Mouse (Mus musculus) heart, adult 2 months (tissue): ENCODE measurements around the gene Ube2n. TPM values are rescaled to one million over a fixed set of nuclear protein-coding genes. Genes with fewer than 3 reads are reported as not detected.

ENCODE experiments used
- DNase-seq, 2 experiments: peaks; one replicate each; pipeline ENCODE4 v3.0.0; 2021
- H3K27ac ChIP-seq: fragments of 200-600 bp; 2 replicates; pipeline ENCODE4 v1.8.1; 2022
- H3K27me3 ChIP-seq: fragments of 200-500 bp; 2 replicates; pipeline ENCODE4 v1.6.1; 2012; ENCODE audit warnings: mild to moderate bottlenecking, low read length, inconsistent platforms, mixed read lengths; ENCODE audit not compliant: control insufficient read depth, insufficient read depth
- H3K36me3 ChIP-seq: fragments of 200-500 bp; 2 replicates; pipeline ENCODE4 v1.6.1; 2012; ENCODE audit warnings: low read length, inconsistent platforms; ENCODE audit not compliant: control insufficient read depth, insufficient read depth
- H3K4me1 ChIP-seq: fragments of 200-500 bp; 2 replicates; pipeline ENCODE4 v1.6.1; 2011; ENCODE audit warnings: low read length; ENCODE audit not compliant: control insufficient read depth, insufficient read depth
- H3K4me3 ChIP-seq: fragments of 200-600 bp; 2 replicates; pipeline ENCODE4 v1.8.1; 2022
- H3K79me2 ChIP-seq: fragments of 200-500 bp; replicated peaks from 2 replicates; pipeline ENCODE4 v1.6.1; 2012; ENCODE audit warnings: mild to moderate bottlenecking, inconsistent platforms, low read length, moderate library complexity, mixed read lengths; ENCODE audit not compliant: control insufficient read depth, insufficient read depth
- H3K9ac ChIP-seq: fragments of 200-500 bp; 2 replicates; pipeline ENCODE4 v1.6.1; 2012; ENCODE audit warnings: low read depth, mild to moderate bottlenecking, control low read depth, inconsistent platforms, low read length, mixed read lengths
- CTCF ChIP-seq: fragments of 200-600 bp; IDR thresholded peaks from 2 replicates; pipeline ENCODE4 v1.8.1; 2022; ENCODE audit warnings: antibody characterized with exemption, mild to moderate bottlenecking, moderate library complexity
- EP300 ChIP-seq: fragments of 200-500 bp; IDR thresholded peaks from 2 replicates; pipeline ENCODE4 v1.6.1; 2011; ENCODE audit warnings: low read depth, low read length, control low read depth; ENCODE audit not compliant: insufficient read depth
- POLR2A ChIP-seq: fragments of 200-500 bp; IDR thresholded peaks from 2 replicates; pipeline ENCODE4 v1.6.1; 2011; ENCODE audit warnings: mild to moderate bottlenecking, low read depth, low read length, control low read depth; ENCODE audit not compliant: insufficient read depth
- WGBS: fragments of 180-500 bp; shearing (Covaris S2); methylation state at CpG from one replicate; pipeline ENCODE4 v1.1.7; 2018; 5-methylcytosine and 5-hydroxymethylcytosine counted together
- intact Hi-C: fragments of 180-260 bp; cut with DNase I; formaldehyde crosslinking; loops from one replicate; pipeline ENCODE4 v1.15.1; 2025
- polyA plus RNA-seq: library from polyadenylated mRNA; depleted of rRNA; stranded (reverse); fragments of >200 nt; gene quantifications from 2 replicates; pipeline ENCODE4 v1.2.3, GENCODE M21; 2012
- total RNA-seq, 2 experiments: library from RNA; stranded (reverse); gene quantifications; 2 replicates each; pipeline ENCODE4 v1.2.3; 2021

Ube2n gene
- total and polyA plus RNA-seq, 3 experiments: 48.8 to 89.7 (median 89.5) TPM

DNA sequence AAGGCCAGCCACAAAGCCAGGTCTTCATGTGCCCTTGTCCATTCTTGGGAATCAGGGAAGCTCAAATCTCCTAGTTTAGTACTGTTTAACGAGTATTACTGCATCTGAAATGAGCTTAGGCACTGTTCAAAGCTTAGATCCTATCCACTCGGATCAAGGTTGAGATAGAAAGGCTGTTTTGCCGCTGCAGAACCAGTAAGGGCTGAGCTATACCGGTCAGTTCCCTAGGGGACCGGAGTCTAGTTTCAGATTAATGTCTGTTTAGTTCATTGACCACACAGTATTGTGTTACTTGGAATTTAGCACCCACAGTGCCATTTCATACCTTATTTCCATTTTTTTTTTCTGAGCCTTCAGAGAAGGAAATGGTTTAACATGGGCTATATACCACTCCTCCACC is 52.6 kb downstream of the Ube2n start:
- WGBS: 72% methylated on average over 5 of the region's 5 CpGs
- no peaks in the 10 kb centered on the region for H3K36me3 ChIP-seq
- H3K9ac ChIP-seq: no peak overlapping the region
- no peak for TF ChIP-seq POLR2A
- no peak for TF ChIP-seq EP300
- TF ChIP-seq CTCF: no peak
- peaks cover 5% of the 10 kb centered on the region for H3K4me1 ChIP-seq
- no peak for DNase-seq
- H3K79me2 ChIP-seq: no peaks in the 10 kb centered on the region
- no peak overlapping the region for H3K27ac ChIP-seq
- H3K4me3 ChIP-seq: no peak overlapping the region
- intact Hi-C loops: no loop called here
- no peaks in the 10 kb centered on the region for H3K27me3 ChIP-seq

DNA sequence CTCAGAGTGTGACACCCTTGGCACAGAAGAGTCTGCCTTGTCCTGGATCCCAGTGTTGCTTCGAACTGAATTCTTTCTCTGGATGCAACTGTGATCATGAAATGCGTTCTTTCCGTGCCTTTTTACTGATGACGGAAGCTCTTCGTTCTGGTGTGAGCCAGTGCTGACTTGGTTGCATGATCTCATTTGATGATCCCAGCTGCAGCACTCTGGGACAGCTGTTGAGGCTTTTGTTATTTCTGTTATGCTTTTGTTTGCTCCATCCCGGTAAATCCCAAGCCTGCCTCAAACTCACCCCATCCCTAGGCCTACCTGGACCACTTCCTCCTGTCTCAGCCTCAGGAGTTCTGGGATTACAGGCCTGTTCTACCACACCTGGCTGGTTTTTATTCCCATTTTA is 53.1 kb downstream of the Ube2n start:
- no peak for DNase-seq
- no peak overlapping the region for H3K4me3 ChIP-seq
- H3K27me3 ChIP-seq: no peaks in the 10 kb centered on the region
- H3K36me3 ChIP-seq: no peaks in the 10 kb centered on the region
- TF ChIP-seq EP300 (no peak), CTCF (no peak), POLR2A (no peak)
- 71% methylated on average over 6 of the region's 6 CpGs for WGBS
- intact Hi-C loops: no loop called here
- H3K4me1 ChIP-seq: peaks cover 5% of the 10 kb centered on the region
- H3K9ac ChIP-seq: no peak overlapping the region
- no peaks in the 10 kb centered on the region for H3K79me2 ChIP-seq
- no peak overlapping the region for H3K27ac ChIP-seq

DNA sequence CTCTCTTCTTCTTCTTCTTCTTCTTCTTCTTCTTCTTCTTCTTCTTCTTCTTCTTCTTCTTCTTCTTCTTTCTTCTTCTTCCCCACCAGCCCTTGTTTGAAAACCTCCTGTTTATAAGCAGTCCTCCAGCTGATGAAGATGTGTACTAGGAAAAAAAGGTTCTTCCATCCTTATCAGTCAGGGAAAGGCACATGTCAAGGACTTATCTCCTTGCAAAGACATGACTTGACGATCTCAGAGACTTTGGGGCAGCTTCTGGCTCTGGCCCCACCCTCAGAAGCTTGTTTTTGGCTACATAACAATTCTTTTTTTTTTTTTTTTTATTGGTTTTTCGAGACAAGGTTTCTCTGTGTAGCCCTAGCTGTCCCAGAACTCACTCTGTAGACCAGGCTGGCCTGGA is 54.5 kb downstream of the Ube2n start:
- WGBS: 65% methylated on average over 2 of the region's 2 CpGs

DNA sequence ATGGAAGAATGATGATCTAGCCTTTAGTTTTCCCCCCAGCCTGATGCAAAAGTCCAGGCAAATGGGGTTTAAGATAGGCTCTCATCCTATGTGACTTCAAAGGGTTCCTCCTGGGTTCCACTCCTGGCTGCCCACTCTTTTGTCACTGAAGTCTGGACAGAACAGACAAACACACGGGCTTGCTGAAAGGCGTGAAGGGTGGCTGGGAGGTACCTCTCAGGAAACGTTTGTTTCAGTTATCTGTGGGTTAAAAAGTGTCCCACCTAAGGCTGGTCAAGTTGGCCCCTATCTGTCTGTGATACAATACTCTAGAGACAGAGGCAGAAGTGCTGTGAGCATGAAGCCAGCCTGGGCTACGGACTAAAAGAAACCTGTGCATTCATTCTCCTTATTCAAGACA is 60.0 kb downstream of the Ube2n start:
- Histone ChIP-seq H3K4me3 (no peak overlapping the region), H3K27ac (no peak overlapping the region), H3K27me3 (no peaks in the 10 kb centered on the region), H3K36me3 (no peaks in the 10 kb centered on the region), H3K4me1 (no peaks in the 10 kb centered on the region), H3K9ac (no peak overlapping the region), H3K79me2 (no peaks in the 10 kb centered on the region)
- intact Hi-C loops: no loop called here
- no peak for DNase-seq
- 67% methylated on average over 4 of the region's 4 CpGs for WGBS
- TF ChIP-seq POLR2A: no peak
- no peak for TF ChIP-seq EP300
- no peak for TF ChIP-seq CTCF

More for the DNA sequence above, 54.5 kb downstream of the Ube2n start:
- Histone ChIP-seq H3K27me3 (no peaks in the 10 kb centered on the region), H3K4me3 (no peak overlapping the region), H3K9ac (no peak overlapping the region), H3K27ac (no peak overlapping the region), H3K4me1 (peaks cover 5% of the 10 kb centered on the region), H3K79me2 (no peaks in the 10 kb centered on the region), H3K36me3 (no peaks in the 10 kb centered on the region)
- no peak for DNase-seq
- TF ChIP-seq CTCF (no peak), EP300 (no peak)
- intact Hi-C loops: no loop called here

DNA sequence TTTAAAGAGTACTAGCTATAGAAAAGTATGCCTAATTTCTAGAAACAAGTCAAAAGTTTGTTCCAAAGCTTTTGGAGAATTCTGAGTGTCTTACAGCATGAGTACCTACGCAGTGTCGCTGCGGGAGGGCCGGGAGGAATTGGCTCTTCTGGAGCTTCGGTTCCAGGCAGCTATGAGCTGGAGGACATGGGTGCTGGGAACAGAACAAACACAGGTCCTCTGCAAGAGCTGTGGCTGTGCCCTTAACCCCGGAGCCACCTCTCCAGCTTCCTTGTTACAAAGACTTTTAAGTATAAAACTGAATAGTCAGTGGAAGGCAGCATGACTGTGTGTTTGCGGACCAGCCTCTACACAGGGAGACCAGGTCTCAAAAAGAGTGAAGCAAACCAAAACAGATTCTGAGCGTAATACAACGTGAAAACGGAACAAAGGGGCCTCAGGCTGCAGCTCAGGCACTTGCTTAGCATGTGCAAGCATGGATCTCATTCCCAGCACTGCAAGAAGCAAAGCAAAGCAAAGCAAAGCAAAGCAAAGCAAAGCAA is 61.0 kb downstream of the Ube2n start:
- H3K4me3 ChIP-seq: no peak overlapping the region
- H3K79me2 ChIP-seq: no peaks in the 10 kb centered on the region
- intact Hi-C loops: no loop called here
- TF ChIP-seq POLR2A: no peak
- no peak for TF ChIP-seq EP300
- no peak for TF ChIP-seq CTCF
- H3K27me3 ChIP-seq: no peaks in the 10 kb centered on the region
- no peak overlapping the region for H3K9ac ChIP-seq
- no peak for DNase-seq
- no peak overlapping the region for H3K27ac ChIP-seq
- WGBS: 91% methylated on average over 10 of the region's 10 CpGs
- no peaks in the 10 kb centered on the region for H3K4me1 ChIP-seq
- no peaks in the 10 kb centered on the region for H3K36me3 ChIP-seq

DNA sequence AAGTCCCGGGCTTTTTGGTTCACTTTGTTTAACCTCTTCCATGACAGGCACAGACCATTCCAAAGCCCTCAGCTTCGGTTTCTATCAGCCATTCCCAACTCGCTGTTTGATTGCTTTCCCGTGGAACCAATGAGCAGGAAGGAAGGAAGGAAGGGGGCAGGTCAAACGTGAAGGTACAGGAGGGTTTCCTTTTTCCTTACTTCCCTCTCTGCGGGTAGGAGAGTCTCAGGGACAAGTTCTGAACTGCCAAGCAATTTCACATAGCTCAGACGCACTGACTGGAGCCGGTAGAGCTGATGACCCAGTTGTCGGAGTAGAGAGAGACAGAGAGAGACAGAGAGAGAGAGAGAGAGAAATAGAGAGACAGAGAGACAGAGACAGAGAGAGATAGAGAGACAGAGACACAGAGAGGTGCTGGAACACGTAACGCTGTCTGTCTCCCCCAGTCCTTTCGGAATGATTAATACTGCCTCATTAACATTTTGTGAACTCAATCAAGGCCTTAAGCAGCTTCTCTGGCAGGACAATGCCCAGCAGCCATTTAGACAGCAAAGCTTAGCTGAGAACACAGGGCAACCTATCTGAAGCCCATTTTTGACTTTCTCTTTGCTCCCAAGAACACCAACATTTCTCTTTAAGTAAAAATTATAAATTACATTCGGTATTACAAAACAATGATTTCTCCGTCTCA is 62.1 kb downstream of the Ube2n start:
- Histone ChIP-seq H3K9ac (no peak overlapping the region), H3K27ac (no peak overlapping the region), H3K4me3 (no peak overlapping the region), H3K4me1 (no peaks in the 10 kb centered on the region), H3K36me3 (no peaks in the 10 kb centered on the region), H3K79me2 (no peaks in the 10 kb centered on the region), H3K27me3 (no peaks in the 10 kb centered on the region)
- WGBS: 64% methylated on average over 14 of the region's 14 CpGs
- TF ChIP-seq CTCF (no peak), POLR2A (no peak), EP300 (no peak)
- intact Hi-C loops: no loop called here
- DNase-seq: no peak
